Mouse (Mus musculus) retina, embryonic 14.5 days (tissue): ENCODE data around the gene Myl12a.
A peak's percentile ranks its signal among the peaks of the same experiment; 100 is the strongest.

Source experiments
- DNase-seq: peaks from one replicate; pipeline ENCODE4 v3.0.0-alpha.2; 2015; ENCODE audit warnings: low spot score

Myl12a gene

GRCm38 (mm10) chr17:71002744-71003094 lies at the start of gene Myl12a:
Myl12a (minus strand) TSS chr17:71002878.
- DNase-seq = no peak

GRCm38 (mm10) chr17:71049292-71049691 lies 46.6 kb upstream of the Myl12a start:
- DNase-seq = no peak

GRCm38 (mm10) chr17:71046856-71047255 lies 44.2 kb upstream of the Myl12a start:
- DNase-seq = no peak

DNA sequence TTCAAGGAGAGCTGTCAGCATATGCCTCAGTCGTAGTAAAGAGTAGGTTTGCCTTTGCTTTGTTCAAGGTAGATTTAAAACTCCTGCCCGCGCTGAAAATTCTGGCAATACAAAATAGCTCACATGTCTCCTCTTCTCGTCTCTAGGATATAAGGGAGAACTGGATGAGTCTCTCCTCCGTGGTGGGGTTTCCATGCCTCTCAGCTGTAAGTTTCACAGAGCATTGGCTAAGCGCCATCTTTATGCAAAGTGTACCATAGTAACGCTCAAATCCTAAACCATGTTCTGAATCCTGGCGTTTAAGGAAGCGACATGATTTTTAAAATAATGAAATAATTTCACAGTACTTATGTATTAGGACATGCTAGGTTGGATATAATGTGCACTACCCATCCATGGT lies 42.9 kb upstream of the Myl12a start:
- DNase-seq = no peak

DNA sequence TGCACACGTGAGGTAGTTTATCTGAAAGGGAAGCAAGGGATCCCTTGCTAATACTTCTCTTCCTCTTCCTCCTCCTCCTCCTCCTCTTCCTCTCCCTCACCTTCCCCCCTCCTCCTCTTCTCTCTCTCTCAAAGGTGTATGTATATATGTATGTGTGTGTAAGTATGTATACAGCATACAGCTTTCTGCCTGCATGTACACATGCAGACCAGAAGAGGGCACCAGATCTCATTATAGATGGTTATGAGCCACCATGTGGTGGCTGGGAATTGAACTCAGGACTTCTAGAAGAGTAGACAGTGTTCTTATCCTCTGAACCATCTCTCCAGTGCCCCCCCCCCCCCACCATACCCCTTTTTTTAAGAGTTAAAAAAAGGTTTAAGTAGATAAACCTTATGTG lies 40.0 kb upstream of the Myl12a start:
- no peak for DNase-seq

GRCm38 (mm10) chr17:71040582-71040880 lies 37.9 kb upstream of the Myl12a start:
- DNase-seq = no peak

GRCm38 (mm10) chr17:71039851-71040581 lies 37.3 kb upstream of the Myl12a start:
- DNase-seq = no peak

GRCm38 (mm10) chr17:71038812-71039211 lies 36.1 kb upstream of the Myl12a start:
- DNase-seq = no peak

GRCm38 (mm10) chr17:71037188-71037587 lies 34.5 kb upstream of the Myl12a start:
- no peak for DNase-seq

DNA sequence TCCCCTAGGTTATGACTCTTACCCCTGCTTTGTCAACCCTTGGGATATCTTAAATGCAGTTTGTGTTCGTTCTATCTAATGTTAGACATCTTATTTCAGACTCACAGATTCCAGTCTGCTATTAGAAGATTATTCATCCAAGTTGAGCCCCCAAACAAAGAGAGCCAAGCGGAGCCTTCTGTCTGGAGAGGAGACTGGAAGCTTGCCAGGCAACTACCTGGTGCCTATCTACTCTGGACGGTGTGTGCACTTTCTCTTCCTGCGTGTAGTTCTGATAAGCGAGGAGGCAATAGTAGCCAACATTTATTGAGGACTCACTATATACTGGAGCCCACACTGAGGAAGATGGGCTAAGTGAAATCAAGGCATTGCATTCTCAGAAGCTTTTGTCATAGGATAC lies 31.8 kb upstream of the Myl12a start:
- DNase-seq = no peak

- DNase-seq = no peak
Measured at GRCm38 (mm10) chr17:71032719-71033118, 30.0 kb upstream of the Myl12a start.

GRCm38 (mm10) chr17:71027186-71027585 lies 24.5 kb upstream of the Myl12a start:
- DNase-seq = no peak

GRCm38 (mm10) chr17:71025922-71026321 lies 23.2 kb upstream of the Myl12a start:
- no peak for DNase-seq

- DNase-seq = no peak
Measured at GRCm38 (mm10) chr17:71024071-71024470, 21.4 kb upstream of the Myl12a start.

- DNase-seq = no peak
Measured at GRCm38 (mm10) chr17:71022841-71023240, 20.2 kb upstream of the Myl12a start.

GRCm38 (mm10) chr17:71019860-71020259 lies 17.2 kb upstream of the Myl12a start:
- no peak for DNase-seq

- no peak for DNase-seq
Measured at GRCm38 (mm10) chr17:71019309-71019655, 16.6 kb upstream of the Myl12a start.

GRCm38 (mm10) chr17:71018616-71019308 lies 16.1 kb upstream of the Myl12a start:
- no peak for DNase-seq

- DNase-seq = no peak
Measured at GRCm38 (mm10) chr17:71018151-71018550, 15.5 kb upstream of the Myl12a start.

DNA sequence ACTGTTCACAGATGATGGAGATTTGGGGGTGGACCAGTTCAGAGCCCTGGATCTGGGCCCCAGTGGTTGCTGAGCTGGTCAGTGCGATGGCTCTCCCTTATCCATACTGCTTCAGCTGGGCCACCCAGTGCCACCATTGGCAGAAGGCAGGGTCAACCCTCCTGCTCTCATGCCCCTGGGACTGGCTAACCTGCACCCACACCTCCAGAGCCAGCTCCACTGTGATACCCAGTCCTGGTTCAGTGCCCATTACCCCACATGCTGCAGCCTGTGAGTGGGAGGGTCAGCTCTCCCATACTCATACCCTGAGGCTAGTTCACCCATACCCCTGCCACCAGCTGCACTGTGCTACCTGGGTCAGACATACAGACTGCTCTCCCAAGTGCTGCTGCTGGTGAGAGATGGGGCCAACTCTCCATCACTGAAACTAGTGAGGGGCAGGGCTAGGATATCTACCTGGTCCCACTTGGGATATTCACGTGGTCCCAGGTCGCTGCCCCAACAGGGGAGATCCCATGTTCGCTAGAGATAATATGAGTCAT lies 14.8 kb upstream of the Myl12a start:
- no peak for DNase-seq

- DNase-seq = peak; percentile 53
Measured at GRCm38 (mm10) chr17:71014911-71015310, 12.2 kb upstream of the Myl12a start.

GRCm38 (mm10) chr17:71013105-71013504 lies 10.4 kb upstream of the Myl12a start:
- no peak for DNase-seq

DNA sequence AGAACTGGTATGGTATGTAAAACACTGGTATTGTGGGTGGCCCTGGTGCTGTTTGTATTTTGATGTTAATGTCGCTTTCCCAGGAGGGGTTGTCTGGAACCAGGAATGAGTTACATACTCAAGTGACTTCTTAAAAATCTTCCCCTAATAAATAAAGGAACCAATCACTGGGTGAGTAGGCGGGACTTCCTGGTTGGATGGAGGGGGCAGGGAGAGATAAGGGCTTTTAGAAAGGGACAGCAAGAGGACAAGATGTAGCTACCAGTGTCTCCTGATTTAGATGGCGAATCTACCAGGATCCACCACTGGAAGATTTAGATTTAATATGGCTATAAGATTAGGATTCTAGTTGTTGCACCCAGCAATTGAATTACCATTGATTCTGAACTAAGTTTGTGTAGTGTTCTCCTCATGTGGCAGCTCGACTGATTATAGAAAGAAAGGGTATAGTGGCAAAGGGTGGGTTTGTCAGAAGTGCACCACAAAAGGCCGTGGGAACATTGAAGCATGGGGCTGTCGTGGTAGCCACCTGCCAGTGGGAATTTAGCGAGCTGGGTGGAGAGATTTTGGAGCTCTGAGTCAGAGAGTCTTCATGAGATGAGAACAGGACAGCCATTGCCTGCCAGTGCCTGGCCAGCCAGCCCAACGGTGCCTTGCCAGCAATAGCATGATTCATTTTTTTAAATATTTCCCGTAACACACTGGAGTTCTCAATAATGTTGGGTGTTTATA lies 9.4 kb upstream of the Myl12a start:
- no peak for DNase-seq
